Mouse (Mus musculus) thymus, postnatal 4 days (tissue): ENCODE measurements around the gene Gjd3.

ENCODE experiments used
- DNase-seq: peaks from one replicate; pipeline ENCODE4 v3.0.0; 2021

Gjd3 gene

GRCm38 (mm10) chr11:98979356-98979755 lies 3.5 kb downstream of the Gjd3 start:
- DNase-seq, result no peak

DNA sequence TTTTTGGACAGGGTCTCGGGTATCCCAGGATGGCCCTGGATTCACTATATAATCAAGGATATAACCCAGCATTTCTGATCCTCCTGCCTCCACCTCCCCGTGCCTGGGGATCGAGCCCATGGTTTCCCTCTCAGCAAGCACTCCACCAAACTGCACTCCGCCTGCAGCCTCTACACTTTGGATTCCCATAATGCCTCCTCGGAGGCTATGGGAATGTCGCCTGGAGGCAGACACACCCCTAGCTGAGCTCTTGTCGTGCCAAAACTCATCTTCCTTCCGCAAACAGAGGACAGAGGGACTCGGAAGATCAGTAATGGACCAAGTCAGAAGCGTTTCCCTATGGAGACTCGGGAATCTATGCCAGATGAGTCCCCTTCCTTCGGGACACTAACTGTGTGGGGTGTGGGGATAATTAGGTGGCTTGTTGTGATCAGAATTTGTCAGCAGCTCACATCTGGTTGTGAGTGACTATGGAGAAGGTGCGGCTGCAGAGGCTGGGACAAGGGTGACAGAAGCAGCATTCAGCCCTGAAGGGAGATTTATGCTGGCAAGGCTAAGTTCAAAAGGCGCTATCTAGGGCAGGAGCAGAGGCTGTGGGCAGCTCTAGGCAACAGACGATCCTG lies 4.2 kb downstream of the Gjd3 start:
- DNase-seq, result no peak

DNA sequence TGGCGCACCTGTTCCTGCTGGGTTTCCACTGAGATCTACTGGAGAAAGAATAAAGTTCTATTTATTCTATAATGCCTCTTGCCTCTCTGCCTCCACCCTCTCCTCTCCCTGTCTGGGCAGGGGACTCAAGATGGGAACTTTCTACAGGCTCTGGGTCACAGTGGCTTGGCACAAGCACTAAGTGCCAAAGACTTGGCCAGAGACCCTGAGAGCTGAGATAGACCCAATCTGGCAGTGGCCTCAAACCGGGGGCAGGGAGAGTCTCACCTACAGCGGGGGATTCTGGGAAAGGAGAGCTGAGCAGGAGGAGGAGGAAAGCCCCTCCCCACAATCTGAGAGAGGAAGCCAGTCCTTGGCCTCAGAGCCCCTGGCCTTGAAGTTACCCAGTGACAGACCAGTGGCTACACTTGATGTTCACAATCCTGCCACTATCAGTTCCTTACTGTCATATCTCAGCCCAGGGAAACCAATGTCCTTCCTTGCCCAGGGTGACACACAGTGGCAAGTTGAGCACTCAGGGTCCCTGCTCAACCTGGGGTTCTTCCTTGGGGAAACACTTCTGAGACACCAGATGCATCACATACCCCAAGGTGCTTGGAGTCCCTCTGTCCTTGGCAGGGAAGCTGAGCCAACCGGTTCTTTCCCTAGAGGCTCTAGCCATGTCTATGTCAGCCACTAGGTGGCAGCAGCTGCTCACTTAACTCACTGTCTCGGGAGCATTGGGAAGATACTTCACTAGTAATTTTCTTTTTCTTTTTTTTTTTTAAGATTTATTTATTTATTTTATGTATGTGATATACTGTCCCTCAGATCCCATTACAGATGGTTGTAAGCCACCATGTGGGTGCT lies 7.7 kb downstream of the Gjd3 start:
- peak; percentile 87 for DNase-seq

- peak; percentile 24 for DNase-seq
These were observed 8.6 kb downstream of the Gjd3 start for GRCm38 (mm10) chr11:98974213-98974612.

- peak; percentile 30 for DNase-seq
These were observed 9.2 kb downstream of the Gjd3 start for GRCm38 (mm10) chr11:98973584-98973983.

DNA sequence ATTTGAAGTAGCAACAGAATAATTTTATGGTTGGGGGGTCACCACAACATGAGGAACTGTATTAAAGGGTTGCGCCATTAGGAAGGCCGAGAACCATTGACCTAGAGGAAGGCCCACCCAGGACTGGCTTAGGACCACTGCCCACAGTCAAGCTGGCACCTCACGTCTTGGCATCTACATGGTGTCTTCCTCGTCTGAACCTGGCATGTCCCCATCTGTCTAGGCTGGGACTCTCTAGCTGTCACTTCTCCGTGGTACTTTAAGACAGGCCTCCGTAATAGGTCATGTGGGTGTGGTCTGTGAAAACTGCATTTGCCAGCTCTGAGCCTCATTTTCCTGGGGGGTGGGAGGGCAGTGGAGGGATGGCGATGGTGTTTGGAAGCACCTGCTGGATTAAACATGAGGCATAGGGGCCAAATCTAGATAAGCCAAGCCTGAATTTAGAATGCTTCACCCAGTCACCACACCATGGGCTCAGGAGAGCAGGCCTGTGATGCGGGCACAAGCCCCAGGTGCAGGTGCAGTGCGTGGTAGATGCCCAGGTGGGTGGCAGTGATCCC lies 9.9 kb downstream of the Gjd3 start:
- peak; percentile 14 for DNase-seq

DNA sequence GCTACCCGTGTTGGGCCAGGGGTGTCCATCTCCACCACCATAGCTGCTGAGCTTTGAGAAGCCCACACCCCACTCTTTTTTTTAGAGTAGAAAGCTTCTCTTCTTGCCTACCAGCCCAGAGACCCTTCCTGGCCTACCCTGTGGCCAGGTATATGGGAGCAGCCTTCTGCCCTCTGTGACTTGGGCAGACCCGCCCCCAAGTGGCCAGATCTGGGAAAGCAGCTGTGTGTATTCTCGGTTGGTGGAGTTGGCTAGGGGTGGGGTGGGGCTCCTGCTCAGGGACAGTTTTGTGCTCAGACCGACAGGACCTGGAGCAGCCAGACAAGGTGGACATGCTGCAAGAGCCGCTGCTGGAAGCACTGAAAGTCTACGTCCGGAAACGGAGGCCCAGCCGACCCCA lies 10.6 kb downstream of the Gjd3 start:
- DNase-seq, result peak; percentile 95

DNA sequence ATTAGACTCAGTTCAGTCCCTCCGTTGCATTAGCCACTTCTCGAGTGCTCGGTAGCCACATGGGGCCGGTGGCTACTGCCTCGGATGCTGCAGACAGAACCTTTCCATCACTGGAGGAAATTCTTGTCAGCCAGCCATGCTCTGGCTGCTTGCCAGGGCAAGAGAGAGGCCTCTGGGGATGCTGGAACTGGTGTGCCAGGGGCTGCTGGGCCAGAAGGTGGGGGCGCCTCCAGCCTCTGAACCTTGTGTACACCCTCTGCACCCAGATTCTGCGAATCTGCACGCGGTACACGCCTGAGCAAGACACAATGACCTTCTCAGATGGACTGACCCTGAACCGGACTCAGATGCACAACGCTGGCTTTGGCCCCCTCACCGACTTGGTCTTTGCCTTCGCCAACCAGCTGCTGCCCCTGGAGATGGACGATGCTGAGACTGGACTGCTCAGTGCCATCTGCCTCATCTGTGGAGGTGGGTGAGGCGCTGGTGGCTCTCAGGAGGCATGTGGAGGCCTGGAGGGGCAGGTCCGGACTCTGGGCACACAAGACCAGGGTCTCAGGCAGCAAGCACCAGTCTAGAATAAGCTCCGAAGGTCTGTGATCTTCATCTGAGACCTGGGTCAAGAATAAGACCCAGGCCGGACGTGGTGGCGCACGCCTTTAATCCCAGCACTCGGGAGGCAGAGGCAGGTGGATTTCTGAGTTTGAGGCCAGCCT lies 11.3 kb downstream of the Gjd3 start:
- peak; percentile 28 for DNase-seq

DNA sequence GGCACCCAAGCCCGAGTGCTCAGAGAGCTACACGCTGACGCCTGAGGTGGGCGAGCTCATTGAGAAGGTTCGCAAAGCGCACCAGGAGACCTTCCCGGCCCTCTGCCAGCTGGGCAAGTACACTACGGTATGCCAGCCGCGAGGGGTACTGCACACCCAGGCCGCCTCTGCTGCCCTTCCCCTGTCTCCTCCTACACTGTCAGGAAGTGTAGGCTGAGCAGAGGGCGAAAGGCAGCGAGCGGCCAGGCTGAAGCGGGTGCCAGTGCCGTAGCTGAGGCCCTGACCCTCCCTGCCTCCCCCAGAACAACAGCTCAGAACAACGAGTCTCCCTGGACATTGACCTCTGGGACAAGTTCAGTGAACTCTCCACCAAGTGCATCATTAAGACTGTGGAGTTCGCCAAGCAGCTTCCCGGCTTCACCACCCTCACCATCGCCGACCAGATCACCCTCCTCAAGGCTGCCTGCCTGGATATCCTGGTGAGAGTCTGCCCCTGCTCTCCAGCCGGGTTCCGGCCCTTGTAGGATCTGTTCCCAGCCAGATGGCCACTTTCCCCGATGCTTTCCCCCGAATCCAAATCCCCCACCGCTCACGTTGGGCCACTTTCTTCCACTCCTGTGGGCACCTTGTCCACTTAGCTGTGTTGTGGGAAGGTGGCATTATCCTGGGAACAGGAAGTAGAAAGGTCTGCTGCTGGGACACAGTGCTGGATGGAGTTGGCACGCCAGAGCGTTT lies 12.5 kb downstream of the Gjd3 start:
- DNase-seq, result peak; percentile 34

DNA sequence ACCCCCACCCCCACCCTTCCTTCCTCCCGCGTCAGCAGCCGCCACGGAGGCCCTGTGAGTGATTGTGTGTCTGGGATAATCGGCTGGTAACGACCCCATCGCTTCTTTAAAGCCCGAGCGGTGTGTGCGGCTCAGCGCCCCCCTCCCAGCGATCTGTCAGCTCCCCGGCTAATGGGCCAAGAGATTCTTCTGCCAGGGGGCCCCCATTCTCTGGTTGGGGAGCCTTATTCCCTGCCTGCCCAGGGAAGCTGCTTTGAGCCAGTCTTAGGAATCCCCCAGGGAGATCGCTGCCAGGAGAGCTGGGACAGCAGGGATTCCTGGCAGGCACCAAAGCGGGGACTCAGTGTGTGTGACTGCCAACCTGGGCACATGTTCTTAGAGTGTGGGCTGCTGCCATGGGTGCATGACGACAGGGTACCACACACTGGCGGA lies 13.3 kb downstream of the Gjd3 start:
- DNase-seq, result peak; percentile 27

DNA sequence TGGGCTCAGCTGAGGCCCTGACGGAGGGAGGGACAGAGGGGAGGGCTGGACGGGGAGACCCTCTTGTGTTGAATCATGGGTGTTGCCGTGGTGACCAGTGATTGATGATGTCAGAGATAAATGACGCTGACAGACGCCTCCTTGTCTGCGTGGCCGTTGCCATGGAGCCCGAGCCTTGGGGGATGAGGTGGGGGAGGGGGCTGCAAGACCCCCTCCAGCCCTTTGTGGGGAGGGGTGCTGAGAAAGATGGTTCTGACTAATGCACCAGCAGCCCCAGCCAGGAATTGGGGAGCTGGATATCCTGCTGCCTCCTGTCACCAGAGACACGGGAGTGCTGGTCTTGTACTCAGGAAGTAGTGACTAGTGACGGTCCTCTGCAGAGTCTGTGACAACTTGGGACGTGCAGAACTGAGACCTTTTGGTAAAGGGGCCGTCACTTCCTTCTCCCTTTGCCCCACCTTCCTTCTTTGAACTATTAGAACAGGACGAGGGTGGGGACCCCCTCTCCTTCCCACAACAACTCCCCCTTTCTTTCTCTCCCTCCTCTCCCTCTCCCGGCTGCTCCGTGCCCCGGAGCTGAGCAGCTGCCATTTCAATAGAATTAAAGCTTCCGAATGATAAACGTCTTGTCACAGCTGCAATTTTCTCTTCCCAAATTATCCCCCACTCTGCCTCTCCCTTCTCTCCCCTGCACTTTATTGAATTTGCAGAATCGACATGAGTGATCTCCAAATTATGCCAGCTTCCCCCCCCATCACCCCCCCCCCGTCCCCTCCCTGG lies 13.9 kb downstream of the Gjd3 start:
- peak; percentile 35 for DNase-seq

GRCm38 (mm10) chr11:98968079-98968478 lies 14.7 kb downstream of the Gjd3 start:
- DNase-seq, result peak; percentile 16

- peak; percentile 61 for DNase-seq
These were observed 16.2 kb downstream of the Gjd3 start for GRCm38 (mm10) chr11:98966499-98967141.

DNA sequence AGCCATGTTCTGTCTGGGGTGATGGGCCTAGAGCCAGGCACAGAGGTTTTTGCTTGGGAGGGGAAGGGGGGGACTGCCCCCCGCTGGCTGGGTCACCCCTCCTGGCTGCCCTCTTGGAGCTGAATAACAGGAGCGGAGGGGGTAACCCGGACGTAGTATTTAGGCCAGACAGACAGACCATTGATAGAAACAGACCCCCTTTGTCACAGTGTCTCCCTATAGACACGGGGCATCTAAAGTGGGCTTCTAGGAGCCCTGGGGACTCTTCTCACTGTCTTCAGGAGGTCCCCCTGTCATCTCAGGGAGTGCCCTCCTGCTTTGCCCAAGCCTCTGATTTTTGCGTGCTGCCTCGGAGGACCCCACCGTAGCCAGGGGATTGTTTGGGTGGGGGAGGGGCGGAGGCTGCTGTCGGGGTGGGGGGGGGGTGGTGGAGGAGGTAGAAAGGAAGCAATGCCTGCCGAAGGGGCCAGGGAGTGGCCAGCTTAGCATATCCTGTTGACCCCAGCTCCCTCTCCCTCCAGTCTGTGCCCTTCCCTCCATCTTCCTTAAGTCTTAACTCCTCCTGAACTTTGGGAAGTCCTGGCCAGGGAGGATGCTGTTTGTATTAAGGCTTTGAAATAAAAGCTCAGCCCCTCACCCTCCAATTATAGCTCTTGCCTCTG lies 17.3 kb downstream of the Gjd3 start:
- peak; percentile 63 for DNase-seq

DNA sequence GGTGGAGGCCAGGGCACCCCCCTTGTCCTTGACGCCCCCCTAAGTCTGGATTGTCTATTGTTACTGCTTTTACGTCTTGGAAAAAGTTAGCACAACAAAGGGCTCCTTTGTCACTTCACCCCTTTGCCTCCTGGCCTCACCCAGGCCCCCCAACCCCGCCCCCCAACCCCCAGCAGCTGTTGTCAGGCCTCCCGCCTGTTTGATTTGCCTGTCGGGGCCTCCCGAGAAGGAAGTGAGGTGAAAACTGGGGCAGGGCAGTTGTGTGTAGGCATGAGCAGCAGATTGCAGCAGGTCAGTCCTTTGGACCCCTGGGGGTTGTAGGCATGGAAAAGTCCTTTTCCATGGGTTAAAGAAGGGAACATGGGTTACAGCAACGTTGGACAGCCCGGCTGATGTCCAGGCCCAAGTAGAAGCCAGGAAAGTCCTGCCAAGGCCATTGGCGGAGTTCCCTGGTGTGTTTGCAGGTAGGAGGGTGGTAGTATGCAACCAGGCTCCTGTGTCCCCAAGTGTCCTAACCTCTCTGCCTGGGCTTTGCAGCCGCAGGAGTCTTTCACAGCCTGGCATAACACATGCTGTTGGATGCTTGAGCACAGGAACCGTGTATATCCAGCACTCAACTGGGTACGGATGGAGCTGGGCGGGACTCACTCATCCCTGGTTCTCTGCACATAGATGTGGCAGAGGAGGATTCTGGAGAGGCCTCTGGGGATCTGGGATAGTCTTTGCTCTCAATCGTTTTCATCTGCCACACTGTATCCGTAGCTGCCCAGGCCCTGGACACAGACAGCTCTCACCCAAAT lies 18.0 kb downstream of the Gjd3 start:
- DNase-seq, result peak; percentile 76

DNA sequence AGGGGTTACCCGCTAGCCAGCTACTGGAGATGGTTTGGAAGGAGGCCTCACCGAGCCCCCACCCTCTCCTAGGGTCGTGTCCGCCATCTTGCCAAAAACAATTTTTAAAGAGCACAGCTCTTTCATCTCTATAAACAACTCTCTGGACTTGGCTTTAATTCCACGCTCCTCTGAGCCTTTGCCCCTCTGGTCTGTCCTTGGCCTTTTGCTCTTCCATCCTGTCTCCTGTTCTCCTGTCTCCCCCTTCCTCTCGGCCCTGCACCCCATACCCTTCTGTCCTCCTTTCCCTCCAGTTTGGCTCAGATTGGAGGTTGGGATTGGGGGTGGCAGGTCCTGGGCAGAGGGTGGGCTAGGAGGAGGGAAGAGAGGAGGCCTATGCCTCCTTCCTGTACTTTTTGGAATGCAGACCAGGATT lies 18.6 kb downstream of the Gjd3 start:
- DNase-seq, result no peak

DNA sequence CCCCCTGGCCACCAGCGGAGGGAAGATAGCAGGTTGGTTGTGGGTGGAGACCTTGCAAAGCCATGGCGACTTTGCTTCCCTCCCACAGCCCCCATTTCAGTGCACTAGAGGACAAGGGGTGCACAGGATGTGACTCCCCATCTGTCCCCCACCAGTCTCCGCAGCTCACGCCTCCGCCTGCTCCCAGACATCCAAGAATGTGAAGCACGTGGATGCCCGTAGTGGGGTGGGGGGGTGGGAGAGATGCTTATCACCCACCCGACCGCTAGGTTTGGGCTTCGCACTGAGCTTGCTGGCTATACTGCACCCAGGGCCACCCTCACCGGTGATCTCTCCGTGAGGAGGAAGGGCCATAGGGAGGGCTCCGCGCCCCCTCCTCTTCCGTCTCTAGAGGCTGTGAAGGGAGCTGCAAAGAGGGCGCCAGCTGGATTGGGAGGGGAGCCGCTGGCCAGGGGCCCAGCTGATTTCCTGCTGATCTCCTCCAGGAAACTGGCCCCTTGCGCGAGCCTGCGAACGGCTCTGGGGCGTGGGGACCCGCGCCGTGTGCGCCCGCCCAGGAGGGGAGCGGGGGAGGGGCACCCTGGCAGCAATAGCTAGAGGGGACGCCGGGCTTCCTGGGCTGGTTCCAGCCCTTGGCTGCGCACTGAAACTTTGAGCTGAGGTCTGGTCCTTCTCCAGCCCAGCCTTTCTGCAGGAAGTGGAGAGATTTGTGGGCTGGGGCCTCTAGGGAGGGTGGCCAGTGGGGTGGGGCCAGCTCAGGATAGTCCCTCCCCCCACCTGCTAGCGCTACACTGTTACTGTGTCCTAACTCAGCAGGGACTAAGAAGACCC lies 19.4 kb downstream of the Gjd3 start:
- peak; percentile 90 for DNase-seq

GRCm38 (mm10) chr11:98962421-98963095 lies 20.3 kb downstream of the Gjd3 start:
- peak; percentile 53 for DNase-seq
